Mouse (Mus musculus) heart, embryonic 13.5 days (tissue): ENCODE data around the gene Llgl1. TPM values are rescaled to one million over a fixed set of nuclear protein-coding genes. Genes with fewer than 3 reads are reported as not detected.

Source experiments
- ATAC-seq: fragments of 200-750 bp; cut with Nextera tagmentation; 2 replicates; pipeline ENCODE4 v1.8.0; 2017; ENCODE audit warnings: moderate TSS enrichment; ENCODE audit not compliant: insufficient number of reproducible peaks, low FRiP score, low TSS enrichment; ENCODE audit errors: extremely low read depth
- H3K27ac ChIP-seq: fragments of 300-500 bp; sonication (generic); replicated peaks from 2 replicates; pipeline ENCODE4 v1.5.1; 2015; ENCODE audit warnings: moderate library complexity, mild to moderate bottlenecking, inconsistent platforms
- H3K27me3 ChIP-seq: fragments of 300-500 bp; sonication (generic); replicated peaks from 2 replicates; pipeline ENCODE4 v1.6.1; 2015; ENCODE audit warnings: mild to moderate bottlenecking, inconsistent platforms
- H3K36me3 ChIP-seq: fragments of 300-500 bp; sonication (generic); 2 replicates; pipeline ENCODE4 v1.6.1; 2015; ENCODE audit warnings: mild to moderate bottlenecking, inconsistent platforms
- H3K4me1 ChIP-seq: fragments of 300-500 bp; sonication (generic); 2 replicates; pipeline ENCODE4 v1.6.1; 2015; ENCODE audit warnings: inconsistent platforms
- H3K4me2 ChIP-seq: fragments of 300-500 bp; sonication (generic); 2 replicates; pipeline ENCODE4 v1.6.1; 2015; ENCODE audit warnings: inconsistent platforms, mild to moderate bottlenecking, moderate library complexity
- H3K4me3 ChIP-seq: fragments of 300-500 bp; sonication (generic); 2 replicates; pipeline ENCODE4 v1.5.1; 2015; ENCODE audit warnings: moderate library complexity, mild to moderate bottlenecking, inconsistent platforms
- H3K9ac ChIP-seq: fragments of 300-500 bp; sonication (generic); 2 replicates; pipeline ENCODE4 v1.6.1; 2015; ENCODE audit warnings: inconsistent platforms, mild to moderate bottlenecking, moderate library complexity
- H3K9me3 ChIP-seq: fragments of 300-500 bp; sonication (generic); 2 replicates; pipeline ENCODE4 v1.6.1; 2016; ENCODE audit warnings: inconsistent platforms
- WGBS: fragments of 180-500 bp; shearing (Covaris S2); methylation state at CpG from one replicate; pipeline ENCODE4 v1.1.7; 2015; ENCODE audit warnings: mixed read lengths; 5-methylcytosine and 5-hydroxymethylcytosine counted together
- polyA plus RNA-seq: library from polyadenylated mRNA; unstranded; fragments of >200 nt; fragmentation: Nextera tagmentation; extraction: Ambion mirVana; gene quantifications from 2 replicates; pipeline ENCODE4 v1.2.1, GENCODE M21; 2015

Gene Llgl1
- polyA plus RNA-seq: 34.0 and 34.1 TPM in 2 replicates

DNA sequence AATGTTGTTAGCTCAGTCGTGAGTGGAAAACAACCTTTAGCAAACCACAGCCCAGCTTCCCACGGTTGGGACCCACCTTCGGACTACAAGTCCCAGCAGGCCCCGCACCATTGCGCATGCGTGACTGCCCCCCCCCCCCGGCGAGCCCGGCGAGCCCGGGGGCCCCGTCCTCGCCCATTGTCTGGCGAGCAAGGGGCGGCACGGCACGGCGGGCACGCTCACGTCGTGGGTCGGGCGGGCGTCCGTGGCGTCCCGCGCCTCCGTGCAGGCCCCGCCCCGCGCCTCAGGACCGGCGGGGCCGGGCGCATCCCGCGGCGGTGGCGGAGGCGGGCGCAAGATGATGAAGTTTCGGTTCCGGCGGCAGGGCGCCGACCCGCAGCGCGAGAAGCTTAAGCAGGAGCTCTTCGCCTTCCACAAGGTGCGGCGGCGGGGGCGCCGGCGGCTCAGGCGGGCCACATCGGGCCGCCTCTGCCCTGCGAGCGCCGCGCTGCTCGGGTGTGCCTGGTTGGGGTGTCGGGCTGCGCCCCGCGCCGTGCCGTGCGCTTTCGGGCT, at the start of gene Llgl1:
Llgl1 (plus strand) TSS at position 200 of the 552 bp plus-strand sequence.
- peak; percentile 88 for ATAC-seq
- peak within 1 kb of the TSS; percentile 93 for H3K4me2 ChIP-seq
- H3K27me3 ChIP-seq: peaks cover 3% of the 10 kb centered on the region; the same call in 1 of the 2 replicates
- H3K4me3 ChIP-seq: peak within 1 kb of the TSS; percentile 91
- H3K9me3 ChIP-seq: no peaks in the 10 kb centered on the region
- under 1% methylated on average over 63 of the region's 73 CpGs for whole genome bisulfite sequencing
- peak within 1 kb of the TSS; percentile 97 for H3K9ac ChIP-seq
- peak within 1 kb of the TSS; percentile 93 for H3K27ac ChIP-seq
- peaks cover 20% of the 10 kb centered on the region for H3K36me3 ChIP-seq
- H3K4me1 ChIP-seq: peaks cover 41% of the 10 kb centered on the region

- Histone ChIP-seq H3K4me2 (no peak overlapping the region), H3K27ac (no peak overlapping the region), H3K9ac (no peak overlapping the region), H3K4me3 (no peak overlapping the region), H3K36me3 (no peaks in the 10 kb centered on the region), H3K4me1 (peaks cover 21% of the 10 kb centered on the region), H3K27me3 (peaks cover 8% of the 10 kb centered on the region; the same call in 1 of the 2 replicates), H3K9me3 (no peaks in the 10 kb centered on the region)
- ATAC-seq: no peak
- 65% methylated on average over 1 of the region's 1 CpGs for WGBS
These were observed 3.4 kb upstream of the Llgl1 start for GRCm38 (mm10) chr11:60696165-60696564.

- WGBS: 76% methylated on average over 2 of the region's 2 CpGs
- ATAC-seq: no peak
These were observed 2.0 kb upstream of the Llgl1 start for GRCm38 (mm10) chr11:60697561-60697960.

DNA sequence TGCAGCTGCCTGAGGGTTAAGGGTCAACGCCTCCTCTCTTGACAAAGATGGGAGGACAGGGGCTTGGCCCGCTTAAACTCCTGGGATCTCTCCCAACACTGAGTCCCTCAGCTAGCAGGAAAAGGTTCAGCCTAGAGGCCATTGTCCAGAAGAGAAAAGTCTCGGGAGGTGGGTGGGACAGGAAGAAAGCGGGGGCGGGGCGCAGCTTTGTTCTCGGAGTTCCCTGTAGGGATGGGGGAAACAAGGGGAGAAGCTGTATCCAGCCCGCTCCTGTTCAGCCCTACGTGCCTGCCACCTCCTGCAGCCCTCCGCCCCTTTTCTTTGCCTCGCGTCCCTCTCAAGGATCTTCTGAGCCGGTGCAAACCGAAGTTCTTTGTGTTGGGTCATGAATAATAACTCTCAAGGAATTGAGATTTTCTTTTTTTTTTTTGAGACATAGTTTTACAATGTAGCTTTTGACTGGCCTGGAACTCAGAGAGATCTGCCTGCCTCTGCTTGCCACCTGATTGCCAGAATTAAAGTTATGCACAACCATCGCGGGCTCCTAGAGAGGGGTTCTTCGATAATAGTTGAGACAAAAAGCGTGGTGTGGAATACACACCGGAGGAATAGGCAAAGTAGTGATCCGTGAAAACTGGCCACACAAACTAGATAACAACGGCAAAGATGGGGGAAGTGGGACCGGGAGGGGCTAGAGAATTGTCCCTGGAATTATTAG, 558 bp upstream of the Llgl1 start:
- H3K9me3 ChIP-seq: no peaks in the 10 kb centered on the region
- peak overlapping the region; percentile 93 for H3K27ac ChIP-seq
- 3% methylated on average over 22 of the region's 22 CpGs for WGBS
- H3K27me3 ChIP-seq: peaks cover 8% of the 10 kb centered on the region; the same call in 1 of the 2 replicates
- peak overlapping the region; percentile 93 for H3K4me2 ChIP-seq
- peaks cover 13% of the 10 kb centered on the region; the same call in 1 of the 2 replicates for H3K36me3 ChIP-seq
- peak; percentile 33 for ATAC-seq
- H3K9ac ChIP-seq: peak overlapping the region; percentile 97
- H3K4me3 ChIP-seq: peak overlapping the region; percentile 91
- peaks cover 41% of the 10 kb centered on the region for H3K4me1 ChIP-seq

More at GRCm38 (mm10) chr11:60697561-60697960, 2.0 kb upstream of the Llgl1 start:
- Histone ChIP-seq H3K4me1 (peaks cover 33% of the 10 kb centered on the region), H3K9me3 (no peaks in the 10 kb centered on the region), H3K4me3 (no peak overlapping the region), H3K36me3 (0 out of 2 replicates have a peak, but pooled peaks cover 4% of the 10 kb centered on the region), H3K9ac (no peak overlapping the region), H3K27ac (no peak overlapping the region), H3K27me3 (peaks cover 8% of the 10 kb centered on the region; the same call in 1 of the 2 replicates), H3K4me2 (no peak overlapping the region)

GRCm38 (mm10) chr11:60700320-60701185, 1.0 kb downstream of the Llgl1 start:
- H3K27me3 ChIP-seq: no peaks in the 10 kb centered on the region
- peak overlapping the region; percentile 93 for H3K27ac ChIP-seq
- peak overlapping the region; percentile 97 for H3K9ac ChIP-seq
- 24% methylated on average over 12 of the region's 12 CpGs for WGBS
- H3K9me3 ChIP-seq: no peaks in the 10 kb centered on the region
- peaks cover 29% of the 10 kb centered on the region for H3K36me3 ChIP-seq
- no peak for ATAC-seq
- peaks cover 41% of the 10 kb centered on the region for H3K4me1 ChIP-seq
- H3K4me3 ChIP-seq: peak overlapping the region; percentile 91
- peak overlapping the region; percentile 93 for H3K4me2 ChIP-seq

- H3K36me3 ChIP-seq: peaks cover 40% of the 10 kb centered on the region
- H3K27ac ChIP-seq: no peak overlapping the region
- H3K4me3 ChIP-seq: no peak overlapping the region
- H3K4me2 ChIP-seq: no peak overlapping the region
- peaks cover 41% of the 10 kb centered on the region for H3K4me1 ChIP-seq
- H3K9ac ChIP-seq: no peak overlapping the region
- 67% methylated on average over 4 of the region's 4 CpGs for WGBS
- H3K9me3 ChIP-seq: no peaks in the 10 kb centered on the region
- H3K27me3 ChIP-seq: no peaks in the 10 kb centered on the region
- ATAC-seq: no peak
These were observed 2.1 kb downstream of the Llgl1 start for GRCm38 (mm10) chr11:60701611-60702010.

DNA sequence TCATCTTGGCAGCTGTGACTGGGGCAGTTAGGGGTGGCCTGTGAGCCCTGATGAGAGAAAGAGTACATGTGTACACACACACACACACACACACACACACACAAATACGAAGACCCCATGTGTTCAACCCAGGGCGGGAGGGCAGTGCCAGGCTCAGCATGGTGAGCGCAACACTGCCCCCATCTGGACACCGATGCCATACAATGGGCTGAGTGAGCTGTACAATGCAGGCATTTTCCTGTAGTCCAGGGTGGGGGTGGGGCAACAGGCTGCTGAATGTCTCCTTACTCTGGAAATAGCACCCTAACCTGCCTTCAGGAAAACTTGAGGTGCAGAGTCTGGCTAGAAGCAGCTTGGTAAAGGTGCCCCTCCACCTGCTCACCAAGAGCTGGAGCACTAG, 3.6 kb downstream of the Llgl1 start:
- Histone ChIP-seq H3K27me3 (no peaks in the 10 kb centered on the region), H3K9me3 (no peaks in the 10 kb centered on the region), H3K4me1 (peaks cover 52% of the 10 kb centered on the region), H3K4me3 (no peak overlapping the region), H3K27ac (no peak overlapping the region), H3K36me3 (peaks cover 55% of the 10 kb centered on the region), H3K4me2 (no peak overlapping the region), H3K9ac (no peak overlapping the region)
- 40% methylated on average over 4 of the region's 4 CpGs for WGBS
- no peak for ATAC-seq

DNA sequence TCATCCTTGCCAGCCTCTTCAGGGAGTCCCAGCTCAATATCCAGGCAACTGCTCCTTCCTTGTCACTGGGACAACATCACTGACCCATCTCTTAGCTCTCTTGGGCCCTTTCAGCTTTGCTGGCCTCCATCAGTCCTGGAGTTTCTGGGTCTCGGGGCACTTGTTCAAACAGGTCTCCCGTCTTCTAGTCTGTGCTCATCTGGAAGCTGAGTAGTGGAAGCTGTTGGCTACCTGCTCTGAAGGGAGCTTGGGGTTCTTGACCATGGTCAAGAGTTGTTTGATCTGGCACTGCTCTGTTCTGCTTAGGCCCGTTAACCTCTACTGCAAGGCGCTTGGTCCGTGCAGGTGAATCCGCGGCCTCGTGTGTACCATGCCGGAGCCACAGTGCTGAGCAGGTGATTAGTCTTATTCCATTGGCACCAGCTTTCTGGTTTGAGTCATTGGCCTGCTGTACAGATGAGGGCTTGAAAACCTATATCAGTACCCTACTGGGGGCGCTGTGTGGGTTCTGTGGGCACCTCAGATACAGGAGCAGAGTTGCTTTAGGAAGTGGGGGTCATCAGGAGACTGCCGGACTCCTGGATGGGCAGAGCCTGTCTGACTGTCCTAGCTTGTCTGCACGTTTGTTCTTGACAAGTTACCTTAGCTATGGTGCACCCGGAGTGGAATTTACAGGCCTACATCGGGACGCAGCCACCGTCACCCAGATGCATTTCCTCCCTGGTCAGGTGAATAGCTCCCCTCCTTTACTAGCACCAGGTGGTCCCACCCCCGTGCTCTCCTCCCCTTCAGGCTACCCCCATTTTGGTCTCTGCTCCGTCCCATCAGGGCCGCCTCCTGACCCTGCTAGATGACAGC, 4.7 kb downstream of the Llgl1 start:
- peaks cover 43% of the 10 kb centered on the region for H3K4me1 ChIP-seq
- no peak for ATAC-seq
- WGBS: 90% methylated on average over 19 of the region's 19 CpGs
- H3K36me3 ChIP-seq: peaks cover 66% of the 10 kb centered on the region
- no peaks in the 10 kb centered on the region for H3K9me3 ChIP-seq
- no peak overlapping the region for H3K4me3 ChIP-seq
- H3K9ac ChIP-seq: no peak overlapping the region
- H3K27me3 ChIP-seq: no peaks in the 10 kb centered on the region
- H3K27ac ChIP-seq: no peak overlapping the region
- no peak overlapping the region for H3K4me2 ChIP-seq

DNA sequence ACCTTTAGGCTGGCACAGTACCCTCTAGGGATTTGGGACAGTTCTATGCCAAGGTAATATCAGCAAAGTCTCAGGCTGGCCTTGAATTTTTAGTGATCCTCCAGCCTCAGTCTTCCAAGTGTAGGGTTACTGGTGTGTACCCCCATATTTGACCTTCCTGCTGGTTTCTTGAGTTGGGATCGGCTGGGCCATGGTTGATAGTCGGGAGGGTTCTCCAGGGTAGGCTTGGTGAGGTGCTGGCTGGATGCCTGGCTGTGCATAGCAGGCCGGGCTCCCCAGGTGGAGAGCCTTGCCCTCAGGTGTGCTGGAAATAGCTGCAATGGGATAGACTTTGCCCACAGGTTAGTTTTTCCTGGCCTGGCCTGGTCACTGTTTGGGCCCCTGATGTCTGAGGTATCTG, 5.7 kb downstream of the Llgl1 start:
- H3K27ac ChIP-seq: no peak overlapping the region
- H3K4me2 ChIP-seq: no peak overlapping the region
- peaks cover 41% of the 10 kb centered on the region for H3K4me1 ChIP-seq
- no peak overlapping the region for H3K9ac ChIP-seq
- 88% methylated on average over 3 of the region's 3 CpGs for WGBS
- no peaks in the 10 kb centered on the region for H3K9me3 ChIP-seq
- peaks cover 76% of the 10 kb centered on the region for H3K36me3 ChIP-seq
- ATAC-seq: no peak
- H3K4me3 ChIP-seq: no peak overlapping the region
- no peaks in the 10 kb centered on the region for H3K27me3 ChIP-seq

DNA sequence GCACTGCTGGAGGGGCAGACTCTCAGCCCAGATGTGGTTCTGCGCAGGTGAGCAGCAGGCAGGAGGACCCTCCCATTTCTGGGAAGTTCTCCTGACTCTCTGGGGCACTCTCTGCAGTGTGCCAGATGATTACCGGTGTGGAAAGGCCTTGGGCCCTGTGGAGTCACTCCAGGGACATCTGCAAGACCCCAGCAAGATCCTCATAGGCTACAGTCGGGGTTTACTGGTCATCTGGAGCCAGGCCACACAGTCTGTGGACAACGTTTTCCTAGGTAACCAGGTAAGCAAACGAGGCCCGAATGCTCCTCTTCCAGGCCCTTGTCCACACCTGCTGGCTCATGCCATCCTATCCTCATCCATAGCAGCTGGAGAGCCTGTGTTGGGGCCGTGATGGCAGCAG, 6.6 kb downstream of the Llgl1 start:
- WGBS: 91% methylated on average over 7 of the region's 7 CpGs
- no peak overlapping the region for H3K27ac ChIP-seq
- no peak overlapping the region for H3K9ac ChIP-seq
- H3K4me1 ChIP-seq: peaks cover 33% of the 10 kb centered on the region
- peaks cover 85% of the 10 kb centered on the region for H3K36me3 ChIP-seq
- no peak for ATAC-seq
- no peaks in the 10 kb centered on the region for H3K27me3 ChIP-seq
- H3K9me3 ChIP-seq: no peaks in the 10 kb centered on the region
- H3K4me2 ChIP-seq: no peak overlapping the region
- no peak overlapping the region for H3K4me3 ChIP-seq
